Mouse (Mus musculus) adrenal gland, adult (tissue): ENCODE results near the gene Hes5.

Source experiments
- DNase-seq, 2 experiments: peaks; one replicate each; pipeline ENCODE4 v3.0.0; 2022 to 2023; ENCODE audit warnings: low spot score in 1 of 2; ENCODE audit not compliant: inconsistent age in 2 of 2

Gene Hes5

DNA sequence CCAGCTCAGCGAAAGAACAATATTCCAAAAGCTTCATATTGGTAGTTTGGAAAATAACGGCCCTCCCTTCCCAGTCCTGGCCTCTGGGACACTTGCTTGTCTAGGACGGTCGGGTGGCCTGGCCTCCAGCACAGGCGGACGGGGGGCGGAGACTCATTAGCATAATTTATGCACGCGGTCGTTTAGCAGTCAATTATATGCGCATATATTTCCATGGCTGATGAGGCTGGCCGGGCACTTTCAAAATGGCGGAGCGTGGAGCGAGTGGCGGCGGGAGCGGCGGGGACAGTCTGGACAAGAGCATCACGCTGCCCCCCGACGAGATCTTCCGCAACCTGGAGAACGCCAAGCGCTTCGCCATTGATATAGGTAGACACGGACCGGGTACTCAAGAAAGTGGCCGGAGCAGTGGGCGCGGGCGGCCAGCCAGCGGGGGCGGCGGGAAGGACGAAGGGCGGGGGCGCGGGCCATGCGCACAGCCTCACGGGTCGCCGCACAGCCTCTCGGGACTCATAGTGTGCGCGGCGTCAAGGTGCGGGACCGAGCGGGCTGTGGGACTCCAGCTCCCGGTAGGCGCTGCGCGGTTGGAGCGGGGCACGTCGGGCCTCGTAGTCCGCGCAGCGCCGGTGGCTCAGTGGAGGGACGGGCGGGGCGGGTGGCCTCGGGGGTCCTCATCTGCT lies 3.3 kb downstream of the Hes5 start, which contains the start of gene Pank4:
Gene Pank4, plus strand, starts transcription at position 223 of the 680 bp plus-strand sequence.
- DNase-seq: peak; percentile 93 to 98

DNA sequence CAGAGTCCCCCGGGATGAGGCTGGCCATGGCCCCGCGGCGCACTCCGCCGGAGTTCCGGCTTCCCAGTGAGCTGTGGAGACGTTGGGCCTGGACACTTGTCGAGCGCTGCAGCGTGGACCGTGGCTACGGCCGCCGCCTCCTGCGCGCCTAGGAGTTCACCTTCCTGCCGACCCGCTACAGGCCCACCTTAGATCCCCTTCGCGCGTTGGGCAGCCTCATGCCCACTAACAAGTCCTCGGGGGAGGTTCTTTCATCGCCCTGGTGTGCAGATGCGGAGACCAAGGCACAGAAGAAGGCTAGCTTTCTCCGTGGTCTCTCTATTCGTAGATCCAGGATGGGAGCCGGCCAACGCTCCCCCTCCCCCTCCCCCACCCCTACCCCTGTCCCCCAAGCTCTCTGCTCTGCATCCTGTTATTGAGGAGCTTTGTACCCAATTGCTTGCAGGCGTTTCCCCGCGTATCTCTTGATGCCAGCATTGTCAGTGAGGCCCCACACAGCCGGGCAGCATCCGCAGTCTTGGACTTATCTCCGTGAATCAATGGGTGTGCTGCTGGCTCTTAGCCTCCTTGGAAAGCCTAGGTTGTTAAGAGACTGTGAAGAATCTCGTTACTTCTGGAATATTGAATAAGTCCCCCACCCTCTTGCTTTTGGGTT lies 4.0 kb downstream of the Hes5 start:
- DNase-seq: peak in 1 of 2 experiments; percentile 56

DNA sequence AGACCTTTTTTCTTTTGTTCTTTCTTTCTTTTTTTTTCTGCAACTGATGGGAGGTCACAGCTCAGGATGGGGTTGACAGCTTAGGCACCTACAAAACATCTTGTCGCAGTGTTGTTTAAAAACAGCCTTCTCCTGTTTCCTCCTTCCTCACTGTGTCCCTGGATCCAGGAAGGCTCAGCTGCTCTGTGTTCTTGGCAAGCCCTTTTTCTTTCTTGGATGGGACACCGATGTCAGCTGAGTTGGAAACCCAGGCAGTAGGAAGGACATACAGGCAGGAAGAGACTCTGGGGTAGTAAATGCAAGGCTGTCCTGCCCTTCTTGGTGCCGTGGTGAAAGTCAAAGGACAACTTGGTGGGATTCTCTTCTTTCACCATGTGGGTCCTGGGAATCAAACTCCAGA lies 5.1 kb downstream of the Hes5 start:
- DNase-seq: no peak

DNA sequence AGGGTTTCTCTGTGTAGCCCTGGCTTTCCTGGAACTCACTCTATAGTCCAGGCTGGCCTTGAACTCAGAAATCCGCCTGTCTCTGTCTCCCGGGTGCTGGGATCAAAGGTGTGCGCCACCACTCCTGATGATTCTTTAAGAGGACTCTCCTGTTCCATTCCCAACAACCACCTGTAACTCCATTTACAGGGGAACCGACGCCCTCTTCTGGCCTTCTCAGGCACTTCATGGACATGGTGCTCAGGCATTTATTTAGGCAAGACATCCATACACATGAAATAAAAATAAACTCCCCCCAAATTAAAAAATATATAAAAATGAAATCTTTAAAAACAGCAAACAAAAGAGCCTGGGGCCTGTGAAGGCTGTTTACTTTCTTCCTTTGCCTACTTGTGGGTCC lies 6.5 kb downstream of the Hes5 start:
- peak in 1 of 2 experiments; percentile 72 for DNase-seq

DNA sequence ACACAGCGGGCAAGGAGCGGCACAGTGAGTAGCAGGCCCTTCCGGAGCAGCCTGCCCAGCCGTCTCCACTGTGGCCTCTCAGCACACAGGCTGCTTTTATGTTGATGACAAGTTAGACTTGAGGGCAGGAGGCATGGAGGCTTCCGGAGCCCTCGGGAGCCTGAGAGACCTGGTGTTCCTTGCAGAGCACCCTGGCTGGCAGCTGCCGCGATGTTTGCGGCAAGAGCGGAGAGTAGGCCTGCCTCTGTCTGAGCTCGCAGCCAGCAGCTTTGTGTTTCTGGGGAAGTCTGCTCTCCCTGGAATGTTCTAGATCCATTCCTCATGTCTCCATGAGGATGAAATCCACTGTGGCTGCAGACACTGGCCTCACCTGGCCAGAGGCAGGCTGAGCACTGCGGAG lies 11.8 kb downstream of the Hes5 start:
- no peak for DNase-seq

DNA sequence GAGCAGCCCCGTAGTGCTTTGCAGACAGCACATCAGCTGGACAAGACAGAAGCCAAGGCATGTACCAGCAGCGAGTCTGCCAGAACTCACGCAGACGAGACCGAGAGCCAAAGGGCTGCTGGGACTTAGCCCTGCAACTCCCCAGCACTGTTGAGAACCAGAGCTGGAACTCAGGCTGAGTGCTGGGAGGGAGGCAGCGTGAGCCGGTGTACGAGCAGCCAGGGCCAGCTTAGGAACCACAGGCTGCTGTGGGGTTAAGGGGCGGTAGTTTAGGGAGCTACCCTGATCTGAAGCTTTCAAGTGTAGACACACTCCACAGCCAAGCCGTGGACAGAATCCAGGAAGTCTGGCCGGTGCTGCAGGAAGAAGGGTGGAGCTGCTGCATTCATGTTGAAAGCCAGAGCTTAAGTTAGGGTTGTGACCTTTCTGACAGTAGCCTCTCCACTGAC lies 13.5 kb downstream of the Hes5 start:
- peak in 1 of 2 experiments; percentile 56 for DNase-seq

DNA sequence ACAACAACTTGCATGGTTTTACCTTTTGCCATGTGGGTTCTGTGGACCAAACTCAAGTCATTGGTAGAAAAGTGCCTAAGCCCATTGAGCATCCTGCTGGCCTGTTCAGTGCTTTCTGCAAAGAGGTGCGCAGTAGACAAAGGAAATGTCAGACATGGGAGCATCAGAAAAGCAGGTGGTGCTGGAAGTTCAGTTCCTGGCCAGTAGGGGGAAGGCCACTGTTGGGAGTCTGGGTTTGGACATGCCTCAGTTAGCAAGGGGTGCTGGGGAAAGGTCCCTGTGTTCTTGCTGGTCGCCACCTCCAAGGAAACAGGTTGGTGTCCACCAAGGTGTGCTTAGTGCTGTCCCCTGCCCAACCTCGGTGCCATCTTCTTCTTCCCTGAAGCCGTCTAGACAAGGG lies 19.4 kb downstream of the Hes5 start:
- peak in 1 of 2 experiments; percentile 32 for DNase-seq

DNA sequence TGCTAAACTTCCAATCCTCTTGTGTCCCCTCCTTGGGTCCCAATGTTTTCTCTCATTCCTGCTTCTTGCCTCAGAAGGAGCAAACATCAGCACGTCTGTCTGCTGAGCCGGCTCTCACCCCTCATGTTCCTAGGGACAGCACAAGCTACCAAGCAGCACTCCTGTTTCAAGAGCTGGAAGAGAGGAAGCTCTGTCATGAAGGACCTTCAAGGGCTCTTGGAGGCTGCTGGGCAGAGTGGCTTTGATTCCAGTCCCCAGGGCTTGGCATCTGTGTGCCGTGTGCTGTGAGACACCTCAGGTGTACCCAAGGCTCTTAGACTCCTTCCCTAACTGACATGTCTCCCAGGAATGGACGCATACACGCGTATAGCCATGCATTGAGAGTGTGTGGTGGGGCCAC lies 20.4 kb downstream of the Hes5 start:
- no peak for DNase-seq

DNA sequence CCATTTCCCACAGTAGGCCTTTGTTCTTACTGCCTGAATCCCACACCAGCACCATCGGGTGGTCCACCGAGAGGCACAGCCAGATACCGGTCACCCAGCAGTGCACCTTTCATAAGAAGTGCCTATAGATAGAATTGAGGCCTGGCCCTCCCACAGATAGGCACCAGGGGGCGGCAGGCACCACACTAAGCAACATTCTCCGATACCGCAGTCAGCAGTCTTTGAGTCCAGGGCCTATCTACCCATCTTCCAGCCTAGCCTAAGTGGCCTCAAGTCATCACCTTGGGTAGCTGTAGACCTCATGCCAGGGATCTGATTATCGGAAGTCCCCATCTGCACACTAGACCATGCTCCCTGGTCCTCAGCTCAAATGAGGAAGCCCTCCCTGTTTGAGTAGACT lies 20.8 kb downstream of the Hes5 start:
- peak; percentile 67 to 84 for DNase-seq

DNA sequence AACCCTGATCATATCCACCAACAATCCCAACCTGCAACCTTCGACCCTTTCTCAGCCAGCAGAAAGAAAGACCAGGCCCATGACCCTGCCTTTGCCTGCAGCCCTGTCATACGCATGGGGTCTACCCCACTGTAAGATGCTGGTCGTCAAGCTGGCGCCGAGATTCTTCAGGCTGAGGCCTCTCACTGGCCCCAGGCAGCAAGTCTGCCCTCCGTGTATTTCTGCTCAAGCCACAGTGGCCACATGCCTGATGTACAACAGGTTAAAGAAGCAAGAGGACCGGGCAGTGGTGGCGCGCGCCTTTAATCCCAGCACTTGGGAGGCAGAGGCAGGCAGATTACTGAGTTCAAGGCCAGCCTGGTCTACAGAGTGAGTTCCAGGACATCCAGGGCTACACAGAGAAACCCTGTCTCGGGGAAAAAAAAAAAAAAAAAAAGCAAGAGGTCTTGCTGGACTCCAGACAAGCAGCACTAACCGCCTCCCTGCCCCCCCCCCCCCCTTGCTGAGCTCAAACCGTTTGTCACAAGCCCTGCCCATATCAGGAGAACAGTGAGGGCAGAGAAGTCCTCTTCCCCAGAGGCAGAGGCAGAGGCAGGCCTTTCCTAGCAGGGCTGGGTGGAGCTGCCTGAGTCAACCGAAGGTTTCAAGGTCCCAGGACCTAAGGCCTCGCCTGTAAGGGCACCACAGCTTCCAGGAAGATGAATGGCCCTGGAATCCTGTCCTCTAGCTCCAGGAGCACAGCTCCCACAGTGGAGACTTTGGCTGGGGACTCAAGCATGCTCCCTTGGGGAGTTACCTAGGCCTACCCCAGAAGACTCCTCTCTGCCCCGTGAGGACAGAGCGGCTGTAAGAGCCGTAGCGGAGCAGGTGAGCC lies 21.8 kb downstream of the Hes5 start:
- peak; percentile 88 to 91 for DNase-seq

DNA sequence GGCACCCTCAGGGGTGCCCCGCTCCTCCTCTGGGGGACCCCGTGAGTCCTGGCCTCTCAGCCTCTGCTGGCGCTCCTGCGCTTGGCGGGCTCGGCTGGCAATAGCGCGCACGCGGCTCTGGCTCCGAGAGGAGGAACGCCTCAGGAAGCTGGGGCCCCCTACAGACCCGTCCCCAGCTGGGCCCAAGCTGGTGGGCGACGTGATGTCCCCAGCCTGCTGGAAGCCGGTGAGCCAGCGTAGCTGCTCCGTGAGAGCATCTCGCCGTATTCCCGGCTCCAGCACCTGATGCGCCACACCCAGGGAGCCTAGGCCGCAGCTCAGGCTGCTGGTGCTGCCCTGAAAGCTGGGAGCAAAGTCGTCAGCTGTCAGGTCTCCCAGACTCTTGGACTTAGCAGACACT lies 23.0 kb downstream of the Hes5 start:
- peak in 1 of 2 experiments; percentile 31 for DNase-seq

DNA sequence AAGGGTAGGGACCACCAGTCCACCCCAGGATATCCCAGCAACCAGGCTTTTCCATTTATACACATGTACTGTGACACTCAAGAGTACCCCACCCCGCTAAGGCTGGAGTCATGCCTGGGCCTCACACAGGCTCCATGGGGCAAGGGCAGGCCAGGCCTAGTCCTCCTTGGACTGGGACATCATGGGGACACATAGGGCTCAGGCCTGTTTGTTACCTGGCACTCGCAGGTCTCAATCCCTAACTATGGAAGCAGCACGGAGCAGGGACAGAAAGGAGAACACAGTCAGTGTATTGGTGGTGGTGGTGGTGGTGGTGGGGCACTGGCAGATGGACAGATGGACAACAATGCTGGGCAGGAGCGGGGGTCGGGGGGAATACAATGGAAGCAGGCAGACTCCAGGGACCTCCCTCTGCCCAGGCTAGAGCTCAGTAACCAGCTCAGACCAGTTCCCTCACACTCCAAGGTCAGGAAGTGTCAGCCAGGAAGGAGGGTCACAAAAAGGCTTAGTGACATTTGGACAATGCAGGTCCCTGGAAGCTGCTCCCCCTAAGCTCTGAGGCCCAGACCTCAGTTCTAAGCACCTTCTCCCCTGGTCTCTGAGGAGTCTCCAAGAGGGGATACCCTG lies 24.5 kb downstream of the Hes5 start:
- peak in 1 of 2 experiments; percentile 32 for DNase-seq

DNA sequence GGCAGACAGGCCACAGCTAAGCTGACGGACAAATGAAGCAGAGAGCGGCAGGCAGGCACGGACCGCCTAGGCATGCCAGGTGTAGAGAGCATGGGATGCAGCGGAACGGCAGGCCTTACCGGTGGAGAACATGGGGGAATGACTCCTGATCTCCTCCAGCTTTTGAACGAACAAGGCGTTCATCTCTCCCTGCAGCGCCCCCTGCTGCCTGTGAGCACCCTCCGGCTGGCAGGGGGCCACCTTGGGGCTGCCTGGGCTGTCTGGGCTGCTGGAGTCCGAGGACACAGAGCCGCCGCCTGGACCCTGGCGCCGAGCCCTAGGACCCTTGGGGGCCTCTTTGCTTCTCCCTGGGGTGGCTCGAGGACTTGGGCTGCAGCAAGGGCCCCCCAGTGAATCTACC lies 25.4 kb downstream of the Hes5 start:
- DNase-seq: peak; percentile 81 to 92

DNA sequence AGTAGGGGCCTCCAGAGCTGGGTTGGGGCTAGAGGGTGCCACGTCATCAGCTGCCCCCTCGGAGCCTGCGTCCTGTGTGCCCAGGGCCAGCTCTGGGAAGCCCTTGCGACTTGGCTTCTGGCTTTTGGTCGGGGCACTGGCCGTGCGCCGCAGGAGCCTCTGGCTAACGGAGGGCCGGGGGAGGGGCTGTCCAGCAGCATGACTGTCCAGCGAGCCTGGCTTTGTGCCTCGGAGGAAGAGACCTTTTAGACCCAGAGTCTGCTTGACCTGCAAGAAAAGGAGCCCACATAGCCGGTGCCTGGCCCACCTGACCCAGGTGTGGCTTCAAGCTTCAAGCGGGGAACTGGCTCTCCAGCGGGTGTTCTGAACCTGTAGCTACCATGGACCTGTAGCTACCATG lies 26.0 kb downstream of the Hes5 start:
- DNase-seq: no peak

DNA sequence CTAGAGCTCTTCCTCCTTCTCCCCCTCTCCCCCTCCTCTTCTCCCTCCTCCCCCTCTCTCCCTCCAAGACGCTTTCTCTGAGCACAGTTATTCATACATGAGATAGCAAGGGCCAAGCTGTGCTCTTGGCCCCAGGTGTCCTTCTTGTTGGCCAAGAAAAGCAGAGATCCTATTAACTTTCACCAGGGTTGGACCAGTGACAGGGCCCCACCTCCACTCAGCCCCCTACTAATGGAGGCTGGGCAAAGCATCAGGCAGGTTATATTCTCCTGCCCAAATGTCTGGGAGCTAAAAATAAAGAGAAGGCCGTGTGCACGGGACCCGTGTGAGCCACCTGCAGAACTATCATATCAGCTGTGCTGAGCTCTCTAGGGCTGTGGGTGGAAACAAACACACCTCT lies 34.2 kb downstream of the Hes5 start:
- no peak for DNase-seq

DNA sequence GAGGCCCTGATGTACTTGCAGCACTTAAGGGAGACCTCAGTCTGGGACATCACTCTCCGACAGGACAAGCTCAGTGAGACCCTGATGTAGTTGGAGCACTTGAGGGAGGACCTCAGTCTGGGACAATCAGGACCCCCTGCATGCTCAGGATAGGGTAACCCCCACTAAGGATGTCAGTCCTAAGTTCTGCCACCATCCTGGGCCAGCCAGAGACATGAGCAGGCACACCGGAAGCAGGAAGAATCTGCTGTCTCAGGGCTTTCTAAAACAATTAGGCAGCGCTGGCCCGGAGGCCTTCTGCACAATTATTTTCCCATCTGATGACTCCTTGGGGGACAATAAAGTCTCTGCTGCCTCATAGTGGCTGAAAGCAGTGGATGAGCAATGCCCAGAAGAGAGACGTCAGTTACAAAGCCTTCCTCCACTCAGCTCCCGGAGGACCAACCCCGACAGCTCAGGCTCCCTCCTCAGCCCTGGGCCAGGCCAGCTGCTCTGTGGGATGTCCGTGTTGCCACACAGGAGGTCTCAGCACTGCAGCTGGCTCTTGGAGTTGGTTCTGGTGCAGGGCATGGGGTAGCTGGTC lies 35.9 kb downstream of the Hes5 start:
- DNase-seq: no peak

DNA sequence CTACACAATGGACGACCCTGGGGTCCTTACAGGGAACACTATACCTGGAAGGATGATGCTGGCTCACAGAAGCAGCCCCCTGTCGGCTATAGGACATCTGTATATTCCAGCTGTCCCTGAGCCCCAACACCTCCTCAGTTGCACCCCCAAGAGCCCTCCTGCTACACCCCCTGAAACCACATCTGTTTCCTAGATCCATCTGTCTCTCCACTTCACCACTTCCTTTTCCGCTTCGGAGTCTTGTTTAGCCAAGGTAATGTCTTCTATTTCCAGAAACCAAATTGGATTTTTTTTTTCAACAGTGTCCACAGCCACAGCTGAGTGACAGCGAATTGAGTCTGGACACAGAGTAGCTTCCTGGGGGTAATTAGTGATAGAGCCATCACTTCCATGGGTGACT lies 38.7 kb downstream of the Hes5 start:
- no peak for DNase-seq

DNA sequence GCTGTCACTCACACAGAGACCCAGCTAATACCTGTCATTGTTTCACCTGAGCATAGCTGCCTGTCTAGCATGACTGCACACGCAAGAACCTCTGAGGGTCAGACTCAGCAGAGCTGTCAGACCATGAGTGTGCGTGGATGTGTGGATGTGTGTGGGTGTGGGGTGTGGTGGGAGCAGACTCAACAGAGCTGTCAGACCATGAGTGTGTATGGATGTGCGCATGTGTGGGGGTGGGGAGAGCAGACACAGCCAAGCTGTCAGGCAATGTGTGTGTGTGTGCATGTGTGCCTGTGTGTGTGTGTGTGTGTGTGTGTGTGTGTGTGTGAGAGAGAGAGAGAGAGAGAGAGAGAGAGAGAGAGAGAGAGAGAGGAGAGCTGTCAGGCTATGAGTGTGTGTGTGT lies 44.6 kb downstream of the Hes5 start:
- DNase-seq: no peak

DNA sequence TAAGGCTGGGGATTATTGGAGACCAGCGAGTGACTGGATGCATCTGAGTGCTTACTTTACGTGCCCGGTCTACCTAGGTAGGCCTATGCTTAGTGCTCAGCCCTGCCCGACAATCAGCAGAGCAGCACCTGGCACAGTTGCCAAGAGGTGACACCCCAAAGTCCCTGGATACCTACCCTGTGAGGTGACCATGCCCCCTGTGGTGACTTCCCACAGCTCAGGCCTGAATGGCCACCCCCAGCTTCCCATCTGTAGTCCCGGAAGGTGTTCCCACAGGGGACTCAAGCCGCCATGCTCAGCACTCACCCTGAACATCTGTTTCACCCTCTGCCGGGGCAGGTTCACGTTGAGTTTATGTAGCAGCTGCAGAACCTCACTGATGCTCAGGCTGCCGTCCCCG lies 45.6 kb downstream of the Hes5 start:
- no peak for DNase-seq

DNA sequence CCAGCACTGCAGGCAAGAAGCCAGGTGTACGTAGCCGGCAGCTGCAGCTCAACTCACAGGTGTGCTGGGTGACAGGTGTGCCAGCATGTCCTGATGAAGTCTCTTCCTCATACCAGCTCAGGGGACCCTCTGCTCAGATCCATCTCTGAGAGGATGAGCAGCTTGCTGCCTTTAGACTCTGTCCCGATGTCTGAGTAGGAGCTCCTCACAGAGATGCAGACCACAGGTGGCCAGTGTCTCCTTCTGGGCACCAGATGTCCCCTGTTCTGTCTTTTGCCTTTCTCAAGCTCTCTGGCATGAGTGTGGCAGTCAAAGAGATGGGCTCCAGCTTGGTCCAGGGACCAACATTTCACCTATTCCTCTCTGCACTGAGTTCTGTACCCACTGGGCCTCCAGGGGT lies 46.9 kb downstream of the Hes5 start:
- DNase-seq: no peak

DNA sequence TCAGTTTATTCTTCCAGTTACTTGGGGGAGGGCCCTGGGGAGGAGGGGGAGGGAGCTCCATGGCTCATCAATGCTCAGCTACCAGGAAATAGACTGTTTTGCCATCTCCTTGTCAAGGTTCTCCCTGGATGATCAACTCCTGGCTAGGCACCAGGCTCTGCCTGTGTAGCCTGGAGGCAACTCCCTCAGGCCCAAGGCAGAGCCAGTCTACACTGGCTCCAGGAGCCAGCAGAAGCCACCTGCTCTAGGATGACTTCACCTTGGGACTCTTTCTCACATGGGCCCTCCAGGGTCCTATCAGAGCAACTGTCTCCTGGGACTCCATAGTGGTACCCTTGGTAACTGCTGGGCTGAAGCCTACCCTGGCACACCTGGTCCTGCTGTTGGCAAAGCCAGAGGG lies 47.4 kb downstream of the Hes5 start:
- DNase-seq: no peak
